Mouse (Mus musculus): ENCODE results near the gene Ubqlnl.

Gene Ubqlnl

GRCm38 (mm10) chr7:104150456-104150855 lies at the start of gene Ubqlnl:
Ubqlnl (minus strand) TSS chr7:104150556.
- DNase-seq, result no peak

- DNase-seq, result peak; percentile 66 to 68
Observed at GRCm38 (mm10) chr7:104199822-104200221, 49.5 kb upstream of the Ubqlnl start.

GRCm38 (mm10) chr7:104195885-104196284 lies 45.5 kb upstream of the Ubqlnl start, which contains the start of gene Olfr649:
Olfr649 (minus strand) TSS chr7:104195985.
- DNase-seq, result no peak

GRCm38 (mm10) chr7:104191275-104191674 lies 40.9 kb upstream of the Ubqlnl start:
- no peak for DNase-seq

GRCm38 (mm10) chr7:104183292-104183691 lies 32.9 kb upstream of the Ubqlnl start, which contains the start of gene Olfr648:
Olfr648 (minus strand) TSS chr7:104183392.
- no peak for DNase-seq

- no peak for DNase-seq
Observed at GRCm38 (mm10) chr7:104179074-104179473, 28.7 kb upstream of the Ubqlnl start.

GRCm38 (mm10) chr7:104178422-104179054 lies 28.2 kb upstream of the Ubqlnl start:
- no peak for DNase-seq

GRCm38 (mm10) chr7:104175085-104175484 lies 24.7 kb upstream of the Ubqlnl start:
- no peak for DNase-seq

GRCm38 (mm10) chr7:104169634-104170204 lies 19.4 kb upstream of the Ubqlnl start:
- DNase-seq, result peak; percentile 14 to 28

GRCm38 (mm10) chr7:104167105-104167504 lies 16.7 kb upstream of the Ubqlnl start:
- DNase-seq, result peak; percentile 11 to 18

GRCm38 (mm10) chr7:104143179-104143578 lies 7.2 kb downstream of the Ubqlnl start, which contains the start of gene Ubqln3:
Ubqln3 (minus strand) TSS chr7:104143279.
- no peak for DNase-seq

GRCm38 (mm10) chr7:104137305-104137704 lies 13.1 kb downstream of the Ubqlnl start, which contains the start of gene Olfr643:
Olfr643 (minus strand) TSS chr7:104137405.
- DNase-seq, result no peak

- DNase-seq, result peak in 1 of 2 experiments; percentile 17
Observed at GRCm38 (mm10) chr7:104129726-104130125, 20.6 kb downstream of the Ubqlnl start, which contains the start of gene Ubqln5. Ubqln5 (minus strand) TSS chr7:104129826.

- DNase-seq, result no peak
Observed at GRCm38 (mm10) chr7:104104757-104104972, 45.7 kb downstream of the Ubqlnl start, which contains the start of gene Olfr646. Olfr646 (plus strand) TSS chr7:104104873.

GRCm38 (mm10) chr7:104103913-104104756 lies 46.2 kb downstream of the Ubqlnl start:
- no peak for DNase-seq

Measured in thymus, postnatal 36 days (tissue).